Mouse (Mus musculus) heart, embryonic 13.5 days (tissue): ENCODE measurements at regions not wholly inside any gene's neighbourhood (a gene's known extent, or its start where the extent isn't known, plus 50 kb on each side); places are given as distances from the start of the nearest gene placed in this dataset.

Experiments
- ATAC-seq: fragments of 200-750 bp; cut with Nextera tagmentation; 2 replicates; pipeline ENCODE4 v1.8.0; 2017; ENCODE audit warnings: moderate TSS enrichment; ENCODE audit not compliant: insufficient number of reproducible peaks, low FRiP score, low TSS enrichment; ENCODE audit errors: extremely low read depth
- H3K27ac ChIP-seq: fragments of 300-500 bp; sonication (generic); replicated peaks from 2 replicates; pipeline ENCODE4 v1.5.1; 2015; ENCODE audit warnings: moderate library complexity, mild to moderate bottlenecking, inconsistent platforms
- H3K27me3 ChIP-seq: fragments of 300-500 bp; sonication (generic); replicated peaks from 2 replicates; pipeline ENCODE4 v1.6.1; 2015; ENCODE audit warnings: mild to moderate bottlenecking, inconsistent platforms
- H3K36me3 ChIP-seq: fragments of 300-500 bp; sonication (generic); 2 replicates; pipeline ENCODE4 v1.6.1; 2015; ENCODE audit warnings: mild to moderate bottlenecking, inconsistent platforms
- H3K4me1 ChIP-seq: fragments of 300-500 bp; sonication (generic); 2 replicates; pipeline ENCODE4 v1.6.1; 2015; ENCODE audit warnings: inconsistent platforms
- H3K4me2 ChIP-seq: fragments of 300-500 bp; sonication (generic); 2 replicates; pipeline ENCODE4 v1.6.1; 2015; ENCODE audit warnings: inconsistent platforms, mild to moderate bottlenecking, moderate library complexity
- H3K4me3 ChIP-seq: fragments of 300-500 bp; sonication (generic); 2 replicates; pipeline ENCODE4 v1.5.1; 2015; ENCODE audit warnings: moderate library complexity, mild to moderate bottlenecking, inconsistent platforms
- H3K9ac ChIP-seq: fragments of 300-500 bp; sonication (generic); 2 replicates; pipeline ENCODE4 v1.6.1; 2015; ENCODE audit warnings: inconsistent platforms, mild to moderate bottlenecking, moderate library complexity
- H3K9me3 ChIP-seq: fragments of 300-500 bp; sonication (generic); 2 replicates; pipeline ENCODE4 v1.6.1; 2016; ENCODE audit warnings: inconsistent platforms
- WGBS: fragments of 180-500 bp; shearing (Covaris S2); methylation state at CpG from one replicate; pipeline ENCODE4 v1.1.7; 2015; ENCODE audit warnings: mixed read lengths; 5-methylcytosine and 5-hydroxymethylcytosine counted together

DNA sequence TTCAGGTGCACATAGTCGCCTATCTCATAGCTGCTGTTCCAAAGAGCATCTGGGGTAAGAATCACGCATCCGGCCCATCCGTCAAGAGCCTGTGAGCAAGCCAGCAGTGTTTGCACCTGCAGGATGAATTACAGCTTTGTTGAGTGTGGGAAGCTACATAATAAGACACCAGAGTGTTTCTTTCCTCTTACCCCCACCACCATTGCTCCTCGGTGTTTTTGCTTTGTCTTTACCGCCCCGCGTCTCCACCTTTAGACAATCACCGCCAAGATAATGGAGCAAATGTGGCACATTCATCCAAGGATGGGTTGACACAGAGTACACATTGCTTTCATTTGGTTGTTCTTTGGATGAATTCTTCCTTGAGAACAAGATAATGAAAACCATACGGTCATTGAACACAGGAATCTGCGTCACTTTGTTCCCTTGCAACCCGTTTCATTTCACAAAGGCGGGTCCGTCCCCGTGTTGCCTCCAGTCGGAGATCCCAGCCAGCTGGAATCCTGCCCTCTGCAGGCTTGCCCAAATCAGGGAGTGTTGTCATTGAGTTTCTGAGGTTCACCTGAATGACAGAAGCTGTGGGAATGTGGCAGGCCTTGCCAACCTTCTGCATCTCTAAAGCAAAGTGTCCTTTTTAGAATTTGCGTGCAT lies 659.4 kb upstream of the Zeb2 start:
- H3K4me1 ChIP-seq, result no peaks in the 10 kb centered on the region
- H3K4me3 ChIP-seq, result no peak overlapping the region
- H3K36me3 ChIP-seq, result no peaks in the 10 kb centered on the region
- no peak overlapping the region for H3K9ac ChIP-seq
- ATAC-seq, result no peak
- no peaks in the 10 kb centered on the region for H3K27me3 ChIP-seq
- H3K27ac ChIP-seq, result no peak overlapping the region
- no peak overlapping the region for H3K4me2 ChIP-seq
- no peaks in the 10 kb centered on the region for H3K9me3 ChIP-seq
- WGBS, result 81% methylated on average over 17 of the region's 17 CpGs

DNA sequence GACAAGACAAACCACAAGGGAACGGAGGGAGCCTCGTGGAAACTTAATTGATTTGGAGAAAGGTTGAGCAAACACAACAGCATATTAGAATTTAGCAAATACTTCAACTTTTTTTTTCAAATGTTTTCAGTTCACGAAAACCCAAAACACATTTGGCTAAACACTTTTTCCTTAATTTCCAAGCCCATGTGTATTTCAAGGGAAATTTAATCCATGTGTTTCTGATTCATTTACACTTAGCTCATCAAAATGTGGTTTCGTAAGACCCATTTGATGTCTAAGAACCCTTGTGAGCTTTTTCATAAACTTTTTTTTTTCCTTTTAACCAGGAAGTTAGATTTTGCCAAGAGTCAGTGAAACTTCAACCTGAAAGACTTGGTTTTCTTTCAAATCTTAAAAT lies 658.5 kb upstream of the Zeb2 start:
- Histone ChIP-seq H3K4me1 (no peaks in the 10 kb centered on the region), H3K4me2 (no peak overlapping the region), H3K36me3 (no peaks in the 10 kb centered on the region), H3K4me3 (no peak overlapping the region), H3K27me3 (no peaks in the 10 kb centered on the region), H3K27ac (no peak overlapping the region), H3K9me3 (no peaks in the 10 kb centered on the region), H3K9ac (no peak overlapping the region)
- no peak for ATAC-seq
- 79% methylated on average over 4 of the region's 4 CpGs for WGBS

DNA sequence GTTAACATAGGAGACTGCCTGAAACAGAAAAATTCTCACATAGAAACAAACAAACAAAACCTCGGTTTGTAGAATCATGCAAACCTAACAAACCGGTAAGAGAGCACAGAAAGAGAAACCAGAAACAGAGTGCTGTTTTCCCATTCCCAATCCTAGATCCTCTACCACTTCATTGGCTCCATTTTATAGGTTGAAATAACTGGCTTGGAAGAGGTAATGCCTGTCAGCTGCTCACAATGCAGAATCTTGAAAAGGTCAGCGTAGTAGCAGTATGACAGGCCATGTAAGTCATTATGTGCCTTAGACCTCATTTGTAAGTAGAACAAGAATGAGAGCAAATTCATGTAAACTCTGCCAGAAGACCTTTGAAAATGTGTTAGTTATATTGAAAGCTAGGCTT lies 657.2 kb upstream of the Zeb2 start:
- no peak overlapping the region for H3K4me3 ChIP-seq
- H3K27me3 ChIP-seq, result no peaks in the 10 kb centered on the region
- no peaks in the 10 kb centered on the region for H3K4me1 ChIP-seq
- 67% methylated on average over 3 of the region's 3 CpGs for WGBS
- no peaks in the 10 kb centered on the region for H3K9me3 ChIP-seq
- no peak for ATAC-seq
- no peaks in the 10 kb centered on the region for H3K36me3 ChIP-seq
- H3K27ac ChIP-seq, result no peak overlapping the region
- H3K4me2 ChIP-seq, result no peak overlapping the region
- H3K9ac ChIP-seq, result no peak overlapping the region

DNA sequence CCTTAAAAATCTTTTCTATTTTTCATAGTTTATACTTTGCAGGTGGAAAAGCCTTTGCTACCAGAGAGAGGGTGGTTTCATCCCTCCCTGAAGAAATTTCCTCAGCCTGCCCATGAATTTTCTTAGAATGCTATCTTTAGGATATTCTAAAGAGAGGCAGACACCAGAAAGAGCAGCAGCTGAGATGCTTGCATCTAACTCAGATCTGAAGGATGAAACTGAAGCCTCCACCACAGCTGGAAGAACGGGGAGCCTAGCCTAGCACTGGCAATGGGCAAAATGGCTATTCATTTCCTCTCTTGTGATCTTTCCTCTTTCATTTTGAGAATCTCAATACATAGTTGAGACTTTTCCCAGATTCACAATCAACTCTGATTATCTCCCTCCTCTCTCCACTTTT lies 640.0 kb upstream of the Zeb2 start:
- no peaks in the 10 kb centered on the region for H3K36me3 ChIP-seq
- no peak overlapping the region for H3K4me3 ChIP-seq
- WGBS, result 47% methylated on average over 1 of the region's 1 CpGs
- H3K4me1 ChIP-seq, result no peaks in the 10 kb centered on the region
- H3K9ac ChIP-seq, result no peak overlapping the region
- no peak overlapping the region for H3K4me2 ChIP-seq
- no peaks in the 10 kb centered on the region for H3K27me3 ChIP-seq
- ATAC-seq, result no peak
- no peaks in the 10 kb centered on the region for H3K9me3 ChIP-seq
- no peak overlapping the region for H3K27ac ChIP-seq

DNA sequence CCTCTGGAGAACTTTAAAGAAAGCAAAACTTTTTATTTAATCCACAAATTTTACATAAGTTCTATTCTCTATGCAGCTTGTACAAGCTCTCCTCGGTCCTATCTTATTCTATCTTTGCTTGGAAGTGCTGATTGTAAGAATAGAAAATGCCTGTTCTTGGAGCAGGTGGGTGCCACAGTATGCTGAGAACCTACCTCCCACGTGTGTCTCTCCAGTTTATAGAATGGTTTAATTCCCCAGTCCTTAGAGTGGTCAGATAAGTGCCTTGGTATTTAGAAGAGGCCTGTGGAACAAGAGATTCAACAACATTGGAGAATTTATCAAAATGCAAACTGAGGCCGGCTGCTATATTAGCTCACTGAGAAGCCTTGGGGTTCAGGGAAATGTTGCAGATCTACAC lies 639.2 kb upstream of the Zeb2 start:
- ATAC-seq, result no peak
- Histone ChIP-seq H3K9me3 (no peaks in the 10 kb centered on the region), H3K4me3 (no peak overlapping the region), H3K27ac (no peak overlapping the region), H3K36me3 (no peaks in the 10 kb centered on the region), H3K4me1 (no peaks in the 10 kb centered on the region), H3K9ac (no peak overlapping the region), H3K4me2 (no peak overlapping the region), H3K27me3 (no peaks in the 10 kb centered on the region)
- 65% methylated on average over 3 of the region's 3 CpGs for WGBS

DNA sequence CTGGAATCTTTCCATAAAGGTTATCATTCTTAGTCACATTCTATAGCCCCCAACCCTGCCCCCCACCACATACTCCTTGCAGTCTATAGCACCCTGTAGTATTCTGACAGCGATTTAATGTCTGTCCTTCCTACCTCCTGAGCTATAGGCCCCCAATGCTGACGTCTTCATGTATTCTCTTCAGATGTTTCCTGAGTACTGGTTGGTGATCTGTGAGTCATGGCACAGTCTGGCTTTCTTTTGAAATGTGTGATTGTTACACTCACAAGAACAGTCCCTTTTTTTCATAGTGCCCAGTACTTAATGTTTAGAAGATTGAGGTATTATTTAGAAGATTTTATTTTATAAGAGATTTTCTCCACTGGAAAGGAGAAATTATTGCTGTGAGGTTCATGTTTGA lies 634.6 kb upstream of the Zeb2 start:
- Histone ChIP-seq H3K4me2 (no peak overlapping the region), H3K4me3 (no peak overlapping the region), H3K27me3 (no peaks in the 10 kb centered on the region), H3K4me1 (no peaks in the 10 kb centered on the region), H3K9me3 (no peaks in the 10 kb centered on the region), H3K9ac (no peak overlapping the region), H3K27ac (no peak overlapping the region), H3K36me3 (no peaks in the 10 kb centered on the region)
- WGBS, result 66% methylated on average over 2 of the region's 2 CpGs
- no peak for ATAC-seq

DNA sequence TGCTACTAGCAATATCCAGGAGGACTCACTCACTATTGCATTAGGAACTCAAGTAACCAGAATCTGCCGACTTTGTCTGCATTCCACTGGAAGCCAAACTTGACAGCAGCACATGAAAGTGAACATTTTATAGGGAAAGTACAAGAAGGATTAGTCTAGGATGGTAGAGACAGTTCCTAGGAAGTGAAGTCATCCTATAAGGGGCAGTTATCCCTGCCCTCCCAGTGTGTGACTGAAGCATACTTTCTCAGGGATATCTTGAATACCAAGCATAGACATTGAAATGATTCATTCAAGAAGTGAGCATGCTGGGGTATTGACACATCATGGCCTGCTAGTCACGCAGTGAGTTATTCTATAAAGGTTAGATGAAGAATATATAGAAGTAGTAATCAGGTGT lies 632.2 kb upstream of the Zeb2 start:
- no peaks in the 10 kb centered on the region for H3K9me3 ChIP-seq
- H3K4me1 ChIP-seq, result no peaks in the 10 kb centered on the region
- no peaks in the 10 kb centered on the region for H3K27me3 ChIP-seq
- ATAC-seq, result no peak
- WGBS, result 74% methylated on average over 2 of the region's 2 CpGs
- no peak overlapping the region for H3K9ac ChIP-seq
- H3K4me2 ChIP-seq, result no peak overlapping the region
- H3K27ac ChIP-seq, result no peak overlapping the region
- H3K4me3 ChIP-seq, result no peak overlapping the region
- no peaks in the 10 kb centered on the region for H3K36me3 ChIP-seq

DNA sequence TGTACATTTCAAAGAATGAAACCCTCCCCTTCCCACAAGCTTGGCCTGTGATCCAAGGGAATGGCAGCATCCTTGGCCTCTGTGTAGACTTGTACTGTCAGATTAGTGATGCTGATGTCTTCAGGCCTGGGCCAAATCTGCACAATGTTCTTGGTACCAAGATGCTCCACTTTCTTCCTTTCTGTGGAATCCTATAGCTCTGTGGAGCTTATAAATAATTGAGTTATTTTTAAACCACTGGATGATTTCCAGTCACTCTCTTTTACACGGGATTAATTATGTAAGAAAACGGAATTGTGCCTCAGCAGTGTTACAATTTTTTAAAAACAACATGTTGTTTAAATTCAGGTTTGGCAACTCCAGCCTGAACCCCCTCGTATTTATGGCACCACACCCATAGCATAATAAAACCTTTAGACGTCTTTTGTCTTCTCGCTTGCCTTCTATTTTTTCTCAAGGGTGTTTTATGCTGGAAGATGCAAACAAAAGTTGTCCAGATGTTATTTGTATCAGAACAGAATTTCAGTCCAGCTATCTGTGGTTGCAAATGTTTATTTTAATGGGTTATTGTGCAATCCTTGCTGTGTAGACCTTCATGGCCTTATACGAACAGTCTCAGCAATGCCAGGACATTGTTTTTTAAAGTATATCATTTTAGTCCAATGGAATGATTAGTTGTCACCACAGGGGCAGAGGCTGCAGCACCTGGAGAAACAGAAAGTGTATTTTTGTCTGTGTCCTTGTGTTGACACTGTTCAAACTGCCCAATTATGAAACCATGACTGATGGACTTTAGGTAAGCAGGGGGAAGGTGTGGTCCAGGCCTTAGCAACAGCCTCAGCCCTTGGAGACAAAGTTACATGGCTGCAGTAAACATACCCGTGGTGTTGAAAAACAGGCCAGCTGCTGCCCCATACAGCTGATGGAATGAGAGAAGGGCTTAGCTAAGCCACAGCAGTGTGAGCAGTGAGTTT lies 630.4 kb upstream of the Zeb2 start:
- 71% methylated on average over 7 of the region's 7 CpGs for WGBS

DNA sequence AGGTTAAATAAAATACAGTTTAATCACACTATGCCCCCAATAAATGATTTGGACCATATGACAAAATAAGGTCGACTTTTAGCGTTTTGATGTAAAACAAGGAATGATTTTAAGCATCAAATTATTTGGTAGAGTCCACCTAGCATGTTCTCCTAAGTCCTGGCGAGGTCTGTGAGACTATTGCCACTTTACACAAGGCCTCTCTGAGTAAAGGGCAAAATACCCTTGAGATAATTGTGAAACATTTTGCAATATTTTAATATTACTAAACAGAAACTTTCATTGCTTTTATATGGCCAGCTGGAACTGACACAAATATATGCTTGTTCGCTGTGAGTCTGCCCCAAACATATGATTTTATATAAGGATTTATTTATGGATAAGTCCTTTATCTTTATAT lies 629.4 kb upstream of the Zeb2 start:
- no peaks in the 10 kb centered on the region for H3K9me3 ChIP-seq
- 0 out of 2 replicates have a peak, but pooled peaks cover 4% of the 10 kb centered on the region for H3K4me1 ChIP-seq
- H3K4me3 ChIP-seq, result no peak overlapping the region
- H3K36me3 ChIP-seq, result no peaks in the 10 kb centered on the region
- H3K27me3 ChIP-seq, result no peaks in the 10 kb centered on the region
- ATAC-seq, result no peak
- H3K4me2 ChIP-seq, result no peak overlapping the region
- no peak overlapping the region for H3K27ac ChIP-seq
- 76% methylated on average over 4 of the region's 4 CpGs for WGBS
- no peak overlapping the region for H3K9ac ChIP-seq

More for the DNA sequence above, 630.4 kb upstream of the Zeb2 start:
- Histone ChIP-seq H3K27me3 (no peaks in the 10 kb centered on the region), H3K4me3 (no peak overlapping the region), H3K36me3 (no peaks in the 10 kb centered on the region), H3K4me2 (no peak overlapping the region), H3K9ac (no peak overlapping the region), H3K4me1 (0 out of 2 replicates have a peak, but pooled peaks cover 4% of the 10 kb centered on the region), H3K27ac (no peak overlapping the region), H3K9me3 (no peaks in the 10 kb centered on the region)
- no peak for ATAC-seq

DNA sequence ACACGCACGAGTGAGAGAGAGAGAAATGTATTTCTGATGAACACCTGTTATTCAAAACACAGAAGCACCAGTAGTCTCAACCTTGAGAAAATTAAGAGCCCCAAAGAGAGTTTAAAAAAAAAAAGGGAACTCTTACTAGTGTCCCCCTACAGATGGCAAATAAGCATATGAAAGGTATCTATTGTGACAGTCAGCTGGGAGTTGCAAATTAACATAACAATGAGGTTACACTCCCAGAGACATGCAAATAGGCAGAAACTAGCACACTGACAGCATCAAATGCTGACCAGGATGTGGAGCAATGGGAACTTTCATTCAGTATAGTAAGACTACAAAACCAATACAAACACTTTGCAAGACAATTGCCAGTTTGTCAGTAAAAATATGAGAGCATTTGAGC lies 619.1 kb upstream of the Zeb2 start:
- H3K9ac ChIP-seq, result no peak overlapping the region
- no peaks in the 10 kb centered on the region; the same call in 1 of the 2 replicates for H3K4me1 ChIP-seq
- H3K36me3 ChIP-seq, result no peaks in the 10 kb centered on the region
- H3K27ac ChIP-seq, result no peak overlapping the region
- H3K27me3 ChIP-seq, result no peaks in the 10 kb centered on the region
- 66% methylated on average over 2 of the region's 2 CpGs for WGBS
- H3K4me3 ChIP-seq, result no peak overlapping the region
- H3K4me2 ChIP-seq, result no peak overlapping the region
- H3K9me3 ChIP-seq, result no peaks in the 10 kb centered on the region
- ATAC-seq, result no peak

DNA sequence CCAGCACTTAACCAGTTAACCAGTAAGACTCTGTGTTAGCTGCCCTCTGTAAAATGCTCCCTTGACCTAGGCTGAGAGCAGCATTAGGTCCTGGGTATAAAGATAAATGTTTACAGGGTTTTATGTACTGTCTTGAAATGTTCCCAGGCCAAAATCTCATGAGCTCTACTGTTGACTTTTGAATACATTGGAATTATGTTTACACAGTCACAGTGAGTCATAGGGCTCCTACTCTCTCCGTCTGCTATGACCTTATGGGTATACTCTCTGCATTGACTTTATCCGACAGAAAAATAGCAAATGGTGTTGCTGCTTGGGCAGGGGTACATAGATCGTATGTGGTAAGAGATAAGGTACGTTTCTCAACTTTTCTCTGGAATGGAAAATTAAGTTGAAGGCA lies 596.8 kb upstream of the Zeb2 start:
- no peaks in the 10 kb centered on the region for H3K27me3 ChIP-seq
- no peak overlapping the region for H3K27ac ChIP-seq
- H3K4me1 ChIP-seq, result no peaks in the 10 kb centered on the region
- H3K36me3 ChIP-seq, result no peaks in the 10 kb centered on the region
- 51% methylated on average over 4 of the region's 4 CpGs for WGBS
- no peak for ATAC-seq
- H3K4me3 ChIP-seq, result no peak overlapping the region
- H3K9ac ChIP-seq, result no peak overlapping the region
- H3K9me3 ChIP-seq, result no peaks in the 10 kb centered on the region
- no peak overlapping the region for H3K4me2 ChIP-seq

DNA sequence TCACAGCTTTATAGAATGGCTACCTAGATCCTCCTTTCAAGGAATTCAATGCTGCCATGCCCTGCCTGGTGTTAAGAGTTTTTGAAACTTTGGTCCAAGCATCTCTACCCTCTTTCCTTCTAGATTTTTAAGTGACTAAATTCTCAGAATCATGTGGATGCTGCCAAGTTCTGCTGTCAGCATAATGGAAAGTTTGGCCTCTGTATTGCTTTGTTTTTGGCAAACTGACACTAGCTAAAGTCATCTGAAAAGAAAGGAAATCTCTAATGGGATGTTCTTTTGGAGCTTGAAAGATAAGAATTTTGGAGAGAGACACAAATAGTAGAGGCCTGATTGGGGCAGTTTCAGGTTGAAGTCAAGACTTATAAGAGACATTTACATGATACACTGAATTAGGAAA lies 589.8 kb upstream of the Zeb2 start:
- no peak overlapping the region for H3K9ac ChIP-seq
- H3K4me3 ChIP-seq, result no peak overlapping the region
- peaks cover 5% of the 10 kb centered on the region; the same call in 1 of the 2 replicates for H3K4me1 ChIP-seq
- no peak overlapping the region for H3K27ac ChIP-seq
- H3K4me2 ChIP-seq, result no peak overlapping the region
- H3K27me3 ChIP-seq, result no peaks in the 10 kb centered on the region
- no peaks in the 10 kb centered on the region for H3K9me3 ChIP-seq
- no peak for ATAC-seq
- H3K36me3 ChIP-seq, result no peaks in the 10 kb centered on the region
